Mouse (Mus musculus) small intestine, adult 2 months (tissue): Measurements from ENCODE around the gene 2010111I01Rik. TPM values are rescaled to one million over a fixed set of nuclear protein-coding genes. Genes with fewer than 3 reads are reported as not detected.

ENCODE experiments used
- H3K27ac ChIP-seq: fragments of 200-500 bp; 2 replicates; pipeline ENCODE4 v1.5.1; 2012; ENCODE audit warnings: low read depth, low read length, control low read depth, inconsistent platforms; ENCODE audit not compliant: insufficient read depth
- H3K27me3 ChIP-seq: fragments of 200-500 bp; 2 replicates; pipeline ENCODE4 v1.6.1; 2012; ENCODE audit warnings: mild to moderate bottlenecking, moderate library complexity, low read length, inconsistent platforms; ENCODE audit not compliant: control insufficient read depth, insufficient read depth
- H3K36me3 ChIP-seq: fragments of 200-500 bp; 2 replicates; pipeline ENCODE4 v1.6.1; 2012; ENCODE audit warnings: mild to moderate bottlenecking, low read length, control low read depth, inconsistent platforms; ENCODE audit not compliant: control insufficient read depth, insufficient read depth
- H3K4me1 ChIP-seq: fragments of 200-500 bp; 2 replicates; pipeline ENCODE4 v1.6.1; 2012; ENCODE audit warnings: low read length, inconsistent platforms, mixed read lengths; ENCODE audit not compliant: control insufficient read depth, insufficient read depth, insufficient read length
- H3K4me3 ChIP-seq: fragments of 200-500 bp; 2 replicates; pipeline ENCODE4 v1.5.1; 2012; ENCODE audit warnings: low read depth, mild to moderate bottlenecking, control low read depth, inconsistent platforms, low read length, moderate library complexity
- CTCF ChIP-seq: fragments of 200-500 bp; IDR thresholded peaks from 2 replicates; pipeline ENCODE4 v1.5.1; 2012; ENCODE audit warnings: low read depth, mild to moderate bottlenecking, control low read depth, inconsistent platforms, low read length, moderate library complexity, mixed read lengths; ENCODE audit not compliant: insufficient replicate concordance, insufficient read length; ENCODE audit errors: extremely low read depth
- POLR2A ChIP-seq: fragments of 200-500 bp; IDR thresholded peaks from 2 replicates; pipeline ENCODE4 v1.6.1; 2012; ENCODE audit warnings: low read depth, mild to moderate bottlenecking, control low read depth, inconsistent platforms, low read length, moderate library complexity
- WGBS: fragments of 180-500 bp; shearing (Covaris S2); methylation state at CpG from one replicate; pipeline ENCODE4 v1.1.7; 2018; 5-methylcytosine and 5-hydroxymethylcytosine counted together
- polyA plus RNA-seq: library from polyadenylated mRNA; depleted of rRNA; stranded (reverse); fragments of >200 nt; gene quantifications from 2 replicates; pipeline ENCODE4 v1.2.3, GENCODE M21; 2012

The 2010111I01Rik gene
- polyA plus RNA-seq, 1 experiment, result 48.4 TPM

- WGBS, result 74% methylated on average over 1 of the region's 1 CpGs
- Histone ChIP-seq H3K4me3 (no peak overlapping the region), H3K4me1 (no peaks in the 10 kb centered on the region), H3K27me3 (no peaks in the 10 kb centered on the region), H3K27ac (no peak overlapping the region), H3K36me3 (no peaks in the 10 kb centered on the region)
- no peak for TF ChIP-seq CTCF
- TF ChIP-seq POLR2A, result no peak
Measured at GRCm38 (mm10) chr13:63066607-63067006, 101.9 kb downstream of the 2010111I01Rik start.

GRCm38 (mm10) chr13:63068371-63069136, 103.9 kb downstream of the 2010111I01Rik start:
- H3K4me1 ChIP-seq, result peaks cover 9% of the 10 kb centered on the region
- 91% methylated on average over 4 of the region's 4 CpGs for whole genome bisulfite sequencing
- H3K27ac ChIP-seq, result no peak overlapping the region
- no peak for TF ChIP-seq POLR2A
- H3K27me3 ChIP-seq, result no peaks in the 10 kb centered on the region
- no peaks in the 10 kb centered on the region for H3K36me3 ChIP-seq
- no peak overlapping the region for H3K4me3 ChIP-seq

- Histone ChIP-seq H3K27me3 (no peaks in the 10 kb centered on the region), H3K27ac (peak overlapping the region; percentile 35), H3K4me3 (no peak overlapping the region), H3K36me3 (no peaks in the 10 kb centered on the region), H3K4me1 (peaks cover 19% of the 10 kb centered on the region)
- TF ChIP-seq POLR2A (no peak), CTCF (no peak)
- WGBS, result 40% methylated on average over 8 of the region's 8 CpGs
Measured at GRCm38 (mm10) chr13:63071874-63072273, 107.2 kb downstream of the 2010111I01Rik start.

GRCm38 (mm10) chr13:63072376-63072775, 107.7 kb downstream of the 2010111I01Rik start:
- 13% methylated on average over 3 of the region's 3 CpGs for WGBS
- TF ChIP-seq POLR2A (no peak), CTCF (no peak)

GRCm38 (mm10) chr13:63073911-63074675, 109.4 kb downstream of the 2010111I01Rik start:
- H3K4me1 ChIP-seq, result peaks cover 19% of the 10 kb centered on the region
- no peak overlapping the region for H3K4me3 ChIP-seq
- TF ChIP-seq POLR2A (no peak), CTCF (no peak)
- 12% methylated on average over 9 of the region's 9 CpGs for WGBS
- H3K36me3 ChIP-seq, result no peaks in the 10 kb centered on the region
- no peaks in the 10 kb centered on the region for H3K27me3 ChIP-seq
- peak overlapping the region; percentile 31; the same call in 1 of the 2 replicates for H3K27ac ChIP-seq

More at GRCm38 (mm10) chr13:63072376-63072775, 107.7 kb downstream of the 2010111I01Rik start:
- H3K4me3 ChIP-seq, result no peak overlapping the region
- peaks cover 19% of the 10 kb centered on the region for H3K4me1 ChIP-seq
- H3K27ac ChIP-seq, result 0 out of 2 replicates have a peak overlapping the region, but pooled peaks have one; percentile 28
- H3K27me3 ChIP-seq, result no peaks in the 10 kb centered on the region
- no peaks in the 10 kb centered on the region for H3K36me3 ChIP-seq

GRCm38 (mm10) chr13:63074676-63074991, 109.9 kb downstream of the 2010111I01Rik start:
- TF ChIP-seq POLR2A, result no peak
- no peak for TF ChIP-seq CTCF
- no peak overlapping the region for H3K4me3 ChIP-seq
- no peaks in the 10 kb centered on the region for H3K27me3 ChIP-seq
- peaks cover 19% of the 10 kb centered on the region for H3K4me1 ChIP-seq
- no peaks in the 10 kb centered on the region for H3K36me3 ChIP-seq
- 18% methylated on average over 3 of the region's 3 CpGs for WGBS
- H3K27ac ChIP-seq, result peak overlapping the region; percentile 6; the same call in 1 of the 2 replicates

- Histone ChIP-seq H3K36me3 (no peaks in the 10 kb centered on the region), H3K4me1 (peaks cover 19% of the 10 kb centered on the region), H3K27ac (no peak overlapping the region), H3K27me3 (no peaks in the 10 kb centered on the region), H3K4me3 (no peak overlapping the region)
- TF ChIP-seq CTCF (no peak), POLR2A (no peak)
- 94% methylated on average over 2 of the region's 2 CpGs for WGBS
Measured at GRCm38 (mm10) chr13:63075331-63075855, 110.7 kb downstream of the 2010111I01Rik start.
